Mouse (Mus musculus) small intestine, adult 2 months (tissue): ENCODE measurements around the gene Sptb.

Experiments
- CTCF ChIP-seq: fragments of 200-500 bp; IDR thresholded peaks from 2 replicates; pipeline ENCODE4 v1.5.1; 2012; ENCODE audit warnings: low read depth, mild to moderate bottlenecking, control low read depth, inconsistent platforms, low read length, moderate library complexity, mixed read lengths; ENCODE audit not compliant: insufficient replicate concordance, insufficient read length; ENCODE audit errors: extremely low read depth
- POLR2A ChIP-seq: fragments of 200-500 bp; IDR thresholded peaks from 2 replicates; pipeline ENCODE4 v1.6.1; 2012; ENCODE audit warnings: low read depth, mild to moderate bottlenecking, control low read depth, inconsistent platforms, low read length, moderate library complexity

DNA sequence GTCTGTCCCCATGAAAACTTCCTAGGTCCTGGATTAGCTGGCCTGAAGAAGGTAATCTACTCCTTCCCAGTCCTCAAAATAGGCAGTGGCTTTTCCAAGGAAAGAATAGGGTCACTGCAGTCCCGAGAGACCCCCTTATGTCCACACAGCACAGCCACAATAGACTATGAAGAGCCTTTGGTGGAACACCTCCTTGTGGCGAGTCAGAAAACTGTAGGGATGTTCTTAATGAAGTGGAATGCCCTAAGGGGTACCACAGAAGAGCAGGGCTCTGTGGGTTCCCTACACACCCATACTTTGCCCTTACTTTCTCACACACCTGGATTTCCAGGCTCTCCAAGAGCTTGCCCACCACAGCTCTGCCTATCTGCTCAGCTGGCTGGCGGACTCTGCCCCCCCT, 104.5 kb downstream of the Sptb start:
- TF ChIP-seq POLR2A, result no peak
- no peak for TF ChIP-seq CTCF
